Mouse (Mus musculus) C2C12 (cell line): ENCODE results near the gene Atp1a2.

ENCODE experiments used
- CEBPB ChIP-seq: IDR thresholded peaks from one replicate; pipeline ENCODE4 v1.6.1; 2011; ENCODE audit warnings: low read depth, mild to moderate bottlenecking, control low read depth, moderate library complexity
- CTCF ChIP-seq: IDR thresholded peaks from one replicate; pipeline ENCODE4 v1.5.1; 2011; ENCODE audit not compliant: control insufficient read depth, insufficient read depth, insufficient read length
- FOSL1 ChIP-seq: IDR thresholded peaks from one replicate; pipeline ENCODE4 v1.8.0; 2011; ENCODE audit warnings: mild to moderate bottlenecking, low read length; ENCODE audit not compliant: poor library complexity, insufficient read depth, severe bottlenecking
- MAX ChIP-seq: IDR thresholded peaks from one replicate; pipeline ENCODE4 v1.6.1; 2011; ENCODE audit warnings: mild to moderate bottlenecking, control low read depth
- MYOD1 ChIP-seq: IDR thresholded peaks from one replicate; pipeline ENCODE4 v1.6.1; 2011; ENCODE audit warnings: low read depth; ENCODE audit not compliant: control insufficient read depth, insufficient read length
- MYOG ChIP-seq: IDR thresholded peaks from one replicate; pipeline ENCODE4 v1.6.1; 2011; ENCODE audit not compliant: control insufficient read depth, insufficient read length; ENCODE audit errors: extremely low read depth
- USF1 ChIP-seq: IDR thresholded peaks from one replicate; pipeline ENCODE4 v1.6.1; 2011; ENCODE audit warnings: low read depth, mild to moderate bottlenecking, control low read depth, moderate library complexity

DNA sequence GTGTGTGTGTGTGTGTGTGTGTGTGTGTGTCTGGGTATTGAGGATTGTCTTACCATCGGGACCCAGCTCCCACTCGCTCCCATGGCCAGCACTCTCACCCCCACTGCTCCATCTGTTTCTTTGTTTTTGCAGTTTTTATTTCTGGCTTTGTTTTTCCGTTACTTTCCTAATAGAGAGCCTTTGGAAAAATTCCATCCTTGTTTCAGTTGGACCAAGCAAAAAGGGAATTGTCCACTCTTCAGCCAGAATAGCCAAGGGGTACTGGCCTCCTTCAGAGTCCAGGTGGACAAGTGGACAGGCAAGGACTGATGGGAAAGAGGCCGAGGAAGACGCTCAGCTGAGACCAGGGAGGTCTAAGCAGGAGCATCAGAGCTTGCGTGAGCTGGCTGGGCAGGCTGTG is 9.0 kb upstream of the Atp1a2 start:
- TF ChIP-seq CTCF = no peak
- no peak for TF ChIP-seq MYOD1
- no peak for TF ChIP-seq MYOG
- TF ChIP-seq CEBPB = no peak
- no peak for TF ChIP-seq MAX
- no peak for TF ChIP-seq USF1
- no peak for TF ChIP-seq FOSL1
